Mouse (Mus musculus) liver, postnatal 0 days (tissue): ENCODE results near the gene Spag16.

Source experiments
- CTCF ChIP-seq: sonication (generic); IDR thresholded peaks from 2 replicates; pipeline ENCODE4 v1.5.1; 2016; ENCODE audit warnings: antibody characterized with exemption, low read depth
- EP300 ChIP-seq: IDR thresholded peaks from 2 replicates; pipeline ENCODE4 v1.6.1; 2016; ENCODE audit warnings: antibody characterized with exemption, low read depth, mild to moderate bottlenecking

- no peak for TF ChIP-seq CTCF
- TF ChIP-seq EP300 = no peak
Observed at GRCm38 (mm10) chr1:70479864-70480263, 653.1 kb downstream of the Spag16 start.
